Mouse (Mus musculus): ENCODE results near the gene Gm19668. TPM values are rescaled to one million over a fixed set of nuclear protein-coding genes. Genes with fewer than 3 reads are reported as not detected.

The Gm19668 gene
- total and polyA plus RNA-seq, 3 experiments = not detected

GRCm38 (mm10) chr10:77826951-77827350 lies 28.0 kb upstream of the Gm19668 start, which contains the start of gene Krtap10-4:
Krtap10-4 (minus strand) TSS chr10:77827095.
- WGBS = 57% methylated on average over 6 of the region's 6 CpGs

DNA sequence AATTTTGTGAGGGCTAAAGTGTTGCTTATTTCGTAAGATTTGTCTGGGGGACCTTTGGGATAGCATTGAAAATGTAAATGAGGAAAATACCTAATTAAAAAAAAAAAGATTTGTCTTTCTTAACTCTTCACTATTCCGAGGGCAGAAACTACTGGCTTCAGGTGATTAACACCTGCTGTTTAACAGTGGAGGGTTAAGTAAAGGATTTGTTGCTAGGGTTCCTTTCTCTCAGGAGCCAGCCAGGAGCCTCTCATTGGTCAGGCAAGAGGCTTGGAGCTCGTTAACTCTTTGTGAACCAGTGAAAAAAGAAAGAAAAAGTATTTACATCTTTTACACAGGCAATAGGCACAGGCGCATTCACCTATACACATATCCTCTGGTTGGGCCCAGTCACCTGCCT lies 20.3 kb upstream of the Gm19668 start:
- no peak for TF ChIP-seq EP300 (IDR thresholded peaks at IDR 0.05; ENCODE audit: insufficient read depth, low read depth, low read length)
- TF ChIP-seq CTCF (IDR thresholded peaks at IDR 0.05) = no peak
- TF ChIP-seq POLR2A (IDR thresholded peaks at IDR 0.05; ENCODE audit: insufficient read depth, low read depth, low read length) = no peak
- DNase-seq = no peak
- Histone ChIP-seq H3K4me3 (no peak overlapping the region), H3K27ac (no peak overlapping the region), H3K4me1 (ENCODE audit: control insufficient read depth, insufficient read depth, low read length) (no peaks in the 10 kb centered on the region), H3K79me2 (replicated peaks; ENCODE audit: control insufficient read depth, insufficient read depth, low read length) (no peaks in the 10 kb centered on the region), H3K36me3 (ENCODE audit: control insufficient read depth, insufficient read depth, low read length) (no peaks in the 10 kb centered on the region), H3K9ac (ENCODE audit: low read depth, low read length) (no peak overlapping the region), H3K27me3 (ENCODE audit: control insufficient read depth, insufficient read depth, low read length) (no peaks in the 10 kb centered on the region)
- WGBS = 46% methylated on average over 4 of the region's 4 CpGs
- intact Hi-C loops (cut with DNase I) = loop anchor here (5.0 kb wide), 1 partner anchor 192 kb away; no protein-coding TSS in a partner anchor

More at GRCm38 (mm10) chr10:77826951-77827350, 28.0 kb upstream of the Gm19668 start, which contains the start of gene Krtap10-4:
- DNase-seq = no peak
- Histone ChIP-seq H3K79me2 (replicated peaks; ENCODE audit: control insufficient read depth, insufficient read depth, low read length) (no peaks in the 10 kb centered on the region), H3K27me3 (ENCODE audit: control insufficient read depth, insufficient read depth, low read length) (no peaks in the 10 kb centered on the region), H3K36me3 (ENCODE audit: control insufficient read depth, insufficient read depth, low read length) (no peaks in the 10 kb centered on the region), H3K9ac (ENCODE audit: low read depth, low read length) (no peak within 1 kb of the TSS), H3K4me1 (ENCODE audit: control insufficient read depth, insufficient read depth, low read length) (no peaks in the 10 kb centered on the region), H3K27ac (no peak within 1 kb of the TSS), H3K4me3 (no peak within 1 kb of the TSS)
- intact Hi-C loops (cut with DNase I) = no loop called here
- TF ChIP-seq CTCF (IDR thresholded peaks at IDR 0.05) = no peak
- TF ChIP-seq POLR2A (IDR thresholded peaks at IDR 0.05; ENCODE audit: insufficient read depth, low read depth, low read length) = no peak
- TF ChIP-seq EP300 (IDR thresholded peaks at IDR 0.05; ENCODE audit: insufficient read depth, low read depth, low read length) = no peak

GRCm38 (mm10) chr10:77818523-77818922 lies 19.6 kb upstream of the Gm19668 start:
- Histone ChIP-seq H3K79me2 (replicated peaks; ENCODE audit: control insufficient read depth, insufficient read depth, low read length) (no peaks in the 10 kb centered on the region), H3K27ac (no peak overlapping the region), H3K27me3 (ENCODE audit: control insufficient read depth, insufficient read depth, low read length) (no peaks in the 10 kb centered on the region), H3K4me1 (ENCODE audit: control insufficient read depth, insufficient read depth, low read length) (no peaks in the 10 kb centered on the region), H3K4me3 (no peak overlapping the region), H3K9ac (ENCODE audit: low read depth, low read length) (no peak overlapping the region), H3K36me3 (ENCODE audit: control insufficient read depth, insufficient read depth, low read length) (no peaks in the 10 kb centered on the region)
- TF ChIP-seq POLR2A (IDR thresholded peaks at IDR 0.05; ENCODE audit: insufficient read depth, low read depth, low read length) = no peak
- no peak for TF ChIP-seq CTCF (IDR thresholded peaks at IDR 0.05)
- no peak for TF ChIP-seq EP300 (IDR thresholded peaks at IDR 0.05; ENCODE audit: insufficient read depth, low read depth, low read length)
- no peak for DNase-seq
- 93% methylated on average over 4 of the region's 4 CpGs for WGBS
- intact Hi-C loops (cut with DNase I) = loop anchor here (5.0 kb wide), 1 partner anchor 191 kb away; no protein-coding TSS in a partner anchor

- H3K79me2 ChIP-seq (replicated peaks; ENCODE audit: control insufficient read depth, insufficient read depth, low read length) = no peaks in the 10 kb centered on the region
- TF ChIP-seq CTCF (IDR thresholded peaks at IDR 0.05) = peak; percentile 76
- no peak for TF ChIP-seq EP300 (IDR thresholded peaks at IDR 0.05; ENCODE audit: insufficient read depth, low read depth, low read length)
- peak in 1 of 2 experiments; percentile 26 for DNase-seq
- H3K36me3 ChIP-seq (ENCODE audit: control insufficient read depth, insufficient read depth, low read length) = no peaks in the 10 kb centered on the region
- no peak overlapping the region for H3K27ac ChIP-seq
- H3K27me3 ChIP-seq (ENCODE audit: control insufficient read depth, insufficient read depth, low read length) = no peaks in the 10 kb centered on the region
- no peak overlapping the region for H3K9ac ChIP-seq (ENCODE audit: low read depth, low read length)
- 28% methylated on average over 5 of the region's 5 CpGs for WGBS
- no peak overlapping the region for H3K4me3 ChIP-seq
- intact Hi-C loops (cut with DNase I) = loop anchor here (5.0 kb wide), 1 partner anchor 188 kb away; no protein-coding TSS in a partner anchor
- H3K4me1 ChIP-seq (ENCODE audit: control insufficient read depth, insufficient read depth, low read length) = no peaks in the 10 kb centered on the region
Observed at GRCm38 (mm10) chr10:77815514-77815913, 16.6 kb upstream of the Gm19668 start.

GRCm38 (mm10) chr10:77814382-77814781 lies 15.4 kb upstream of the Gm19668 start, which contains the start of gene Gm2696:
Gm2696 (plus strand) TSS chr10:77814682.
- intact Hi-C loops (cut with DNase I) = no loop called here
- no peaks in the 10 kb centered on the region for H3K79me2 ChIP-seq (replicated peaks; ENCODE audit: control insufficient read depth, insufficient read depth, low read length)
- H3K4me1 ChIP-seq (ENCODE audit: control insufficient read depth, insufficient read depth, low read length) = no peaks in the 10 kb centered on the region
- no peaks in the 10 kb centered on the region for H3K27me3 ChIP-seq (ENCODE audit: control insufficient read depth, insufficient read depth, low read length)
- H3K36me3 ChIP-seq (ENCODE audit: control insufficient read depth, insufficient read depth, low read length) = no peaks in the 10 kb centered on the region
- no peak within 1 kb of the TSS for H3K4me3 ChIP-seq
- 44% methylated on average over 4 of the region's 4 CpGs for whole genome bisulfite sequencing
- H3K27ac ChIP-seq = no peak within 1 kb of the TSS
- TF ChIP-seq CTCF (IDR thresholded peaks at IDR 0.05) (no peak), EP300 (IDR thresholded peaks at IDR 0.05; ENCODE audit: insufficient read depth, low read depth, low read length) (no peak), POLR2A (IDR thresholded peaks at IDR 0.05; ENCODE audit: insufficient read depth, low read depth, low read length) (no peak)
- DNase-seq = no peak
- H3K9ac ChIP-seq (ENCODE audit: low read depth, low read length) = no peak within 1 kb of the TSS

DNA sequence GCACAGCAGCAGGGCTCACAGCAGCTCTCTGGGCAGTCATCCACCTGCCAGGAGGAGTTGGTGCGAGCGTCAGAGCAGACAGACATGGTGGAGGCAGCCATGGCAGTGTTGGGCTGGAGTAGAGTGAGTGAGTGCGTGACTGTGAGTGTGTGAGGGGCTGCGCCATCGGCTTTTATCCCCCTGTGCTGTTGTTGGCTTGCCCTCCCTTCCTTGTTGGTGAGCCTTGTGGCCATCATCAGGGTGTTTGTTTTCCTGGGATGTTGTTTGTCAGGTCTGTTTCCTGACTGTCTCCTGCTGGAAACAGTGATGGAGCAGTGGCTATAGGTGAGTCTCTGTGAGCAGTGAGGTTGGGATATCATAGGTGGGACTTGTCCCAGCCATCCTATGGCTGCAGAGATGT lies 12.8 kb upstream of the Gm19668 start, which contains the start of gene Gm9507:
Gene Gm9507 (minus strand): TSS at position 101 of the 400 bp plus-strand sequence.
- intact Hi-C loops (cut with DNase I) = no loop called here
- 56% methylated on average over 5 of the region's 5 CpGs for WGBS
- Histone ChIP-seq H3K27me3 (ENCODE audit: control insufficient read depth, insufficient read depth, low read length) (no peaks in the 10 kb centered on the region), H3K36me3 (ENCODE audit: control insufficient read depth, insufficient read depth, low read length) (no peaks in the 10 kb centered on the region), H3K79me2 (replicated peaks; ENCODE audit: control insufficient read depth, insufficient read depth, low read length) (no peaks in the 10 kb centered on the region), H3K4me3 (no peak within 1 kb of the TSS), H3K27ac (no peak within 1 kb of the TSS), H3K9ac (ENCODE audit: low read depth, low read length) (no peak within 1 kb of the TSS), H3K4me1 (ENCODE audit: control insufficient read depth, insufficient read depth, low read length) (no peaks in the 10 kb centered on the region)
- TF ChIP-seq CTCF (IDR thresholded peaks at IDR 0.05) (no peak), POLR2A (IDR thresholded peaks at IDR 0.05; ENCODE audit: insufficient read depth, low read depth, low read length) (no peak), EP300 (IDR thresholded peaks at IDR 0.05; ENCODE audit: insufficient read depth, low read depth, low read length) (no peak)
- no peak for DNase-seq
